Mouse (Mus musculus) embryonic facial prominence, embryonic 11.5 days (tissue): ENCODE data around the gene Dus2. TPM values are rescaled to one million over a fixed set of nuclear protein-coding genes. Genes with fewer than 3 reads are reported as not detected.
A peak's percentile ranks its signal among the peaks of the same experiment; 100 is the strongest.
"Not testable (repeated sequence)": the region's sequence is repeated elsewhere in the genome, so short reads cannot be mapped to it uniquely, and the experiment has no call there.

Experiments used
- ATAC-seq: fragments of 200-750 bp; cut with Nextera tagmentation; replicated peaks from 2 replicates; pipeline ENCODE4 v1.8.0; 2017; ENCODE audit warnings: low read depth; ENCODE audit not compliant: insufficient number of reproducible peaks, low FRiP score, low TSS enrichment
- DNase-seq: peaks from one replicate; pipeline ENCODE4 v3.0.0-alpha.2; 2015; ENCODE audit warnings: low spot score
- H3K27ac ChIP-seq: fragments of 300-500 bp; sonication (generic); replicated peaks from 2 replicates; pipeline ENCODE4 v1.5.1; 2014; ENCODE audit warnings: mild to moderate bottlenecking, low read depth, low read length, control low read depth
- H3K27me3 ChIP-seq: fragments of 300-500 bp; sonication (generic); 2 replicates; pipeline ENCODE4 v1.6.1; 2014; ENCODE audit warnings: mild to moderate bottlenecking, low read length, moderate library complexity, mixed read lengths; ENCODE audit not compliant: control insufficient read depth, insufficient read depth
- H3K36me3 ChIP-seq: fragments of 300-500 bp; sonication (generic); replicated peaks from 2 replicates; pipeline ENCODE4 v1.6.1; 2014; ENCODE audit warnings: low read depth, mild to moderate bottlenecking, low read length, moderate library complexity, mixed read lengths; ENCODE audit not compliant: control insufficient read depth, insufficient read depth
- H3K4me1 ChIP-seq: fragments of 300-500 bp; sonication (generic); 2 replicates; pipeline ENCODE4 v1.6.1; 2014; ENCODE audit warnings: low read length, mixed read lengths; ENCODE audit not compliant: control insufficient read depth, insufficient read depth
- H3K4me2 ChIP-seq: fragments of 300-500 bp; sonication (generic); 2 replicates; pipeline ENCODE4 v1.6.1; 2014; ENCODE audit warnings: low read depth, mild to moderate bottlenecking, control low read depth, low read length, moderate library complexity
- H3K4me3 ChIP-seq: fragments of 300-500 bp; sonication (generic); 2 replicates; pipeline ENCODE4 v1.5.1; 2014; ENCODE audit warnings: low read depth, low read length, control low read depth
- H3K9ac ChIP-seq: fragments of 300-500 bp; sonication (generic); replicated peaks from 2 replicates; pipeline ENCODE4 v1.6.1; 2014; ENCODE audit warnings: mild to moderate bottlenecking, control low read depth, low read length
- H3K9me3 ChIP-seq: fragments of 300-500 bp; sonication (generic); replicated peaks from 2 replicates; pipeline ENCODE4 v1.6.1; 2016; ENCODE audit warnings: mild to moderate bottlenecking, low read length, inconsistent platforms, mixed read lengths; ENCODE audit not compliant: control insufficient read depth
- WGBS: fragments of 180-500 bp; shearing (Covaris S2); extraction: QIAGEN DNeasy Blood & Tissue Kit; methylation state at CpG from one replicate; pipeline ENCODE4 v1.1.7; 2014; 5-methylcytosine and 5-hydroxymethylcytosine counted together
- polyA plus RNA-seq: library from polyadenylated mRNA; unstranded; fragments of >200 nt; fragmentation: Nextera tagmentation; extraction: Ambion mirVana; gene quantifications from 2 replicates; pipeline ENCODE4 v1.2.1, GENCODE M21; 2014

The Dus2 gene
- polyA plus RNA-seq, 1 experiment from 2014 or later, result 17.0 TPM

GRCm38 (mm10) chr8:106007135-106007534, 16.0 kb downstream of the Dus2 start:
- Histone ChIP-seq H3K36me3 (peaks cover 3% of the 10 kb centered on the region; the same call in 1 of the 2 replicates), H3K4me1 (no peaks in the 10 kb centered on the region), H3K4me3 (no peak overlapping the region), H3K27ac (no peak overlapping the region), H3K9me3 (no peaks in the 10 kb centered on the region), H3K9ac (no peak overlapping the region), H3K27me3 (no peaks in the 10 kb centered on the region), H3K4me2 (no peak overlapping the region)
- DNase-seq, result no peak
- ATAC-seq, result no peak
- WGBS, result 75% methylated on average over 3 of the region's 3 CpGs

- DNase-seq, ATAC-seq: not testable (repeated sequence)
These were observed 16.8 kb downstream of the Dus2 start for GRCm38 (mm10) chr8:106007891-106008290.

GRCm38 (mm10) chr8:106010748-106011642, 19.9 kb downstream of the Dus2 start:
- peak overlapping the region; percentile 73 for H3K9ac ChIP-seq
- WGBS, result 1% methylated on average over 74 of the region's 74 CpGs
- H3K9me3 ChIP-seq, result no peaks in the 10 kb centered on the region
- H3K27me3 ChIP-seq, result no peaks in the 10 kb centered on the region
- peaks cover 3% of the 10 kb centered on the region; the same call in 1 of the 2 replicates for H3K36me3 ChIP-seq
- 0 out of 2 replicates have a peak overlapping the region, but pooled peaks have one; percentile 41 for H3K27ac ChIP-seq
- ATAC-seq (peak; percentile 80), DNase-seq (peak; percentile 95)
- H3K4me2 ChIP-seq, result peak overlapping the region; percentile 94
- H3K4me3 ChIP-seq, result peak overlapping the region; percentile 97
- no peaks in the 10 kb centered on the region for H3K4me1 ChIP-seq

More at GRCm38 (mm10) chr8:106007891-106008290, 16.8 kb downstream of the Dus2 start:
- not testable (repeated sequence) for H3K4me3 ChIP-seq, H3K4me1 ChIP-seq, H3K27me3 ChIP-seq, H3K9me3 ChIP-seq, H3K9ac ChIP-seq, H3K36me3 ChIP-seq, H3K27ac ChIP-seq, H3K4me2 ChIP-seq
- 59% methylated on average over 3 of the region's 3 CpGs for WGBS

GRCm38 (mm10) chr8:106011643-106011986, 20.5 kb downstream of the Dus2 start, which contains the start of gene Ddx28:
Gene Ddx28, minus strand, starts transcription at chr8:106011882.
- no peaks in the 10 kb centered on the region for H3K27me3 ChIP-seq
- H3K9ac ChIP-seq, result peak within 1 kb of the TSS; percentile 73
- no peaks in the 10 kb centered on the region for H3K4me1 ChIP-seq
- peak within 1 kb of the TSS; percentile 97 for H3K4me3 ChIP-seq
- DNase-seq (no peak), ATAC-seq (no peak)
- 0 out of 2 replicates have a peak within 1 kb of the TSS, but pooled peaks have one; percentile 41 for H3K27ac ChIP-seq
- 3% methylated on average over 6 of the region's 6 CpGs for WGBS
- H3K9me3 ChIP-seq, result no peaks in the 10 kb centered on the region
- H3K36me3 ChIP-seq, result peaks cover 3% of the 10 kb centered on the region; the same call in 1 of the 2 replicates
- peak within 1 kb of the TSS; percentile 94 for H3K4me2 ChIP-seq

GRCm38 (mm10) chr8:106012203-106012602, 21.1 kb downstream of the Dus2 start:
- H3K27ac ChIP-seq, H3K36me3 ChIP-seq, H3K9ac ChIP-seq, H3K9me3 ChIP-seq, ATAC-seq, H3K27me3 ChIP-seq, DNase-seq, H3K4me1 ChIP-seq: not testable (repeated sequence)
- peak overlapping the region; percentile 97 for H3K4me3 ChIP-seq
- peak overlapping the region; percentile 94; the same call in 1 of the 2 replicates for H3K4me2 ChIP-seq
- WGBS, result 84% methylated on average over 8 of the region's 8 CpGs

- DNase-seq (no peak), ATAC-seq (no peak)
- Histone ChIP-seq H3K36me3 (no peaks in the 10 kb centered on the region), H3K9me3 (no peaks in the 10 kb centered on the region), H3K27me3 (no peaks in the 10 kb centered on the region), H3K4me1 (no peaks in the 10 kb centered on the region), H3K4me3 (no peak overlapping the region), H3K4me2 (no peak overlapping the region), H3K27ac (no peak overlapping the region), H3K9ac (no peak overlapping the region)
- WGBS, result 94% methylated on average over 6 of the region's 6 CpGs
These were observed 25.1 kb downstream of the Dus2 start for GRCm38 (mm10) chr8:106016284-106016683.

GRCm38 (mm10) chr8:106017130-106017529, 26.0 kb downstream of the Dus2 start:
- DNase-seq, result no peak
- H3K27ac ChIP-seq, result no peak overlapping the region
- H3K4me1 ChIP-seq, result no peaks in the 10 kb centered on the region
- H3K4me2 ChIP-seq, result no peak overlapping the region
- no peaks in the 10 kb centered on the region for H3K9me3 ChIP-seq
- no peaks in the 10 kb centered on the region for H3K36me3 ChIP-seq
- H3K9ac ChIP-seq, result no peak overlapping the region
- WGBS, result 90% methylated on average over 7 of the region's 7 CpGs
- no peak overlapping the region for H3K4me3 ChIP-seq
- no peak for ATAC-seq
- no peaks in the 10 kb centered on the region for H3K27me3 ChIP-seq

- no peak overlapping the region for H3K27ac ChIP-seq
- no peak overlapping the region for H3K4me2 ChIP-seq
- DNase-seq, result no peak
- no peaks in the 10 kb centered on the region for H3K4me1 ChIP-seq
- no peak for ATAC-seq
- H3K9me3 ChIP-seq, result no peaks in the 10 kb centered on the region
- no peak overlapping the region for H3K4me3 ChIP-seq
- no peaks in the 10 kb centered on the region for H3K36me3 ChIP-seq
- WGBS, result 86% methylated on average over 3 of the region's 3 CpGs
- no peak overlapping the region for H3K9ac ChIP-seq
- H3K27me3 ChIP-seq, result no peaks in the 10 kb centered on the region
These were observed 26.9 kb downstream of the Dus2 start for GRCm38 (mm10) chr8:106018039-106018438.
